Mouse (Mus musculus) bone marrow, adult 2 months (tissue): ENCODE measurements around the gene Gm10272.
"Not testable (repeated sequence)": the region's sequence is repeated elsewhere in the genome, so short reads cannot be mapped to it uniquely, and the experiment has no call there.

Experiments used
- CTCF ChIP-seq: fragments of 200-500 bp; IDR thresholded peaks from 2 replicates; pipeline ENCODE4 v1.5.1; 2011; ENCODE audit warnings: low read length, control low read depth; ENCODE audit not compliant: control insufficient read depth, insufficient read depth
- POLR2A ChIP-seq: fragments of 200-500 bp; IDR thresholded peaks from 2 replicates; pipeline ENCODE4 v1.6.1; 2011; ENCODE audit warnings: low read depth, mild to moderate bottlenecking, control low read depth, low read length, borderline replicate concordance; ENCODE audit not compliant: control insufficient read depth

DNA sequence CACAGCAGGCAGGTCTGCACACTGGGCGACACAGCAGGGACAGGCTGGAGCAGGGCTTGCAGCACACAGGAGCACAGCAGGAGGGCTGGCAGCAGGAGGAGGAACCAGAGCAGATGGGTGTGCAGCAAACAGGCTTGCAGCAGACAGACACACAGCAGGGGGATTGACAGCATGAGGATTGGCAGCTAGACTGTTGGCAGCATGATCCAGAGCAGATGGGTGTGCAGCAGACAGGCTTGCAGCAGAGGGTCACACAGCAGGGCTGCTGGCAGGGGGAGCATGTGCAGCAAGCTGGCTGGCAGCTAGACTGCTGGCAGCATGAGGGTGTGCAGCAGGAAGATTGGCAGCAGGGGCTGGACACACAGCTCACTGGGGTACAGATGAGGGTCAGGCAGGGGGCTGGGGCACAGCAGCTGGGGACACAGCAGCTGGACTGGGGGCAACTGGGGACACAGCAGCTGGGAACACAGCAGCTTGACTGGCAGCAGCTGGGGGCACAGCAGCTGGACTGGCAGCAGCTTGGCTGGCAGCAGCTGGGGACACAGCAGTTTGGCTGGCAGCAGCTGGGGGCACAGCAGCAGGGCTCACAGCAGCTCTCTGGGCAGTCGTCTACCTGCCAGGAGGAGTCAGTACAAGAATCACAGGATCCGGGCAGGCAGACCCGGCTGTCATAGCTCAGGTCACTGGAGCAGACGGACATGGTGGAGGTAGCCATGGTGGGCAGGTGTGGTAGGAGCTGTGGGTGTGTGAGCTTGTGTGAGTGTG is 35.7 kb downstream of the Gm10272 start, which contains the start of gene Gm18596:
- not testable (repeated sequence) for TF ChIP-seq CTCF, POLR2A
